Mouse (Mus musculus): ENCODE measurements at regions not wholly inside any gene's neighbourhood (a gene's known extent, or its start where the extent isn't known, plus 50 kb on each side); places are given as distances from the start of the nearest gene placed in this dataset.

DNA sequence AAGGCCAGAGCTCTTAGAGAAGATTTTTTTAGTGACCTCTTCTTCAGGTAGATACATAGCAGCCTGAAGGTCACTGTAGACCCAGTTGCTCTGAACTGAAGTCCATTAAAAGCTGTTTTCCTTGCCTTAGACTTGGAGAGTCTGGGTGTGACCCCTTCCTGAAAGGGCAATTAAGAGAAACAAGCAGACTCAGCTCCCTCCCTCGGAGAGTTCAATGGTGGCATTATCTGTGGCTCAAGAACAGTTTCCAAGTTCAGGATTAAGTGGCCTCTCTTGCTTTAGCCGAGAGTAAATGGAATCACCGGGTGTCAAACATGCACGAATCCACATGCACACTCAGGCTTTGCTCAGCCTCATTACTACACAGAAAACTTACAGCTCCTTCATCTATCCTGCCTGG, 53.2 kb upstream of the Id4 start:
- no peak for DNase-seq (ENCODE audit: low spot score in 2 of 2)
- intact Hi-C loops (cut with DNase I) = no loop called here

All from left cerebral cortex, postnatal 25 days (tissue).